Mouse (Mus musculus): Measurements from ENCODE around the gene Gm19426. TPM values are rescaled to one million over a fixed set of nuclear protein-coding genes. Genes with fewer than 3 reads are reported as not detected.

Gene Gm19426
- total and polyA plus RNA-seq, 2 experiments from 2014 or later: 2.6 to 3.0 TPM

GRCm38 (mm10) chr2:84757026-84757682 is 13.7 kb upstream of the Gm19426 start:
- no peak for ATAC-seq
- no peak for TF ChIP-seq CTCF (IDR thresholded peaks at IDR 0.05; ENCODE audit: low read depth)
- no peaks in the 10 kb centered on the region for H3K27me3 ChIP-seq (ENCODE audit: insufficient read depth, low read length)
- H3K4me2 ChIP-seq (ENCODE audit: low read depth): no peak overlapping the region
- no peaks in the 10 kb centered on the region for H3K9me3 ChIP-seq (ENCODE audit: low read length)
- no peaks in the 10 kb centered on the region for H3K4me1 ChIP-seq (ENCODE audit: insufficient read depth)
- no peak overlapping the region for H3K9ac ChIP-seq
- H3K27ac ChIP-seq (ENCODE audit: low read depth, low read length): no peak overlapping the region
- no peaks in the 10 kb centered on the region for H3K36me3 ChIP-seq (ENCODE audit: insufficient read depth)
- H3K4me3 ChIP-seq (ENCODE audit: low read depth, low read length): no peak overlapping the region
- no peak for DNase-seq
- whole genome bisulfite sequencing: 57% methylated on average over 7 of the region's 7 CpGs

GRCm38 (mm10) chr2:84756245-84756644 is 12.8 kb upstream of the Gm19426 start:
- TF ChIP-seq CTCF (IDR thresholded peaks at IDR 0.05; ENCODE audit: low read depth): no peak
- H3K36me3 ChIP-seq (ENCODE audit: insufficient read depth): no peaks in the 10 kb centered on the region
- H3K27me3 ChIP-seq (ENCODE audit: insufficient read depth, low read length): no peaks in the 10 kb centered on the region
- 89% methylated on average over 5 of the region's 5 CpGs for WGBS
- ATAC-seq (no peak), DNase-seq (no peak)
- no peaks in the 10 kb centered on the region for H3K4me1 ChIP-seq (ENCODE audit: insufficient read depth)
- H3K4me2 ChIP-seq (ENCODE audit: low read depth): no peak overlapping the region
- H3K4me3 ChIP-seq (ENCODE audit: low read depth, low read length): no peak overlapping the region
- no peak overlapping the region for H3K9ac ChIP-seq
- H3K27ac ChIP-seq (ENCODE audit: low read depth, low read length): no peak overlapping the region
- H3K9me3 ChIP-seq (ENCODE audit: low read length): no peaks in the 10 kb centered on the region

- WGBS: 84% methylated on average over 6 of the region's 6 CpGs
- TF ChIP-seq CTCF (IDR thresholded peaks at IDR 0.05; ENCODE audit: low read depth): no peak
- ATAC-seq (no peak; the same call in 1 of the 2 replicates), DNase-seq (no peak)
- H3K4me1 ChIP-seq (ENCODE audit: insufficient read depth): no peaks in the 10 kb centered on the region
- H3K4me3 ChIP-seq (ENCODE audit: low read depth, low read length): no peak overlapping the region
- no peak overlapping the region for H3K4me2 ChIP-seq (ENCODE audit: low read depth)
- H3K9me3 ChIP-seq (ENCODE audit: low read length): no peaks in the 10 kb centered on the region
- H3K9ac ChIP-seq: no peak overlapping the region
- H3K27me3 ChIP-seq (ENCODE audit: insufficient read depth, low read length): no peaks in the 10 kb centered on the region
- H3K27ac ChIP-seq (ENCODE audit: low read depth, low read length): no peak overlapping the region
- H3K36me3 ChIP-seq (ENCODE audit: insufficient read depth): no peaks in the 10 kb centered on the region
Measured at GRCm38 (mm10) chr2:84750115-84750514, 6.7 kb upstream of the Gm19426 start.

- Histone ChIP-seq H3K9me3 (ENCODE audit: low read length) (no peaks in the 10 kb centered on the region), H3K4me2 (ENCODE audit: low read depth) (peak overlapping the region; percentile 92), H3K27ac (ENCODE audit: low read depth, low read length) (peak overlapping the region; percentile 71), H3K4me3 (ENCODE audit: low read depth, low read length) (peak overlapping the region; percentile 94), H3K9ac (peak overlapping the region; percentile 91), H3K27me3 (ENCODE audit: insufficient read depth, low read length) (no peaks in the 10 kb centered on the region), H3K36me3 (ENCODE audit: insufficient read depth) (no peaks in the 10 kb centered on the region), H3K4me1 (ENCODE audit: insufficient read depth) (peaks cover 15% of the 10 kb centered on the region)
- no peak for TF ChIP-seq CTCF (IDR thresholded peaks at IDR 0.05; ENCODE audit: low read depth)
- DNase-seq: no peak
- WGBS: 2% methylated on average over 10 of the region's 10 CpGs
- peak; percentile 13 for ATAC-seq
Measured at GRCm38 (mm10) chr2:84744126-84744525, 671 bp upstream of the Gm19426 start.

GRCm38 (mm10) chr2:84742451-84743283 is 788 bp downstream of the Gm19426 start:
- ATAC-seq (peak; percentile 59), DNase-seq (peak; percentile 73)
- TF ChIP-seq CTCF (IDR thresholded peaks at IDR 0.05; ENCODE audit: low read depth): no peak
- Histone ChIP-seq H3K4me2 (ENCODE audit: low read depth) (peak overlapping the region; percentile 92), H3K4me3 (ENCODE audit: low read depth, low read length) (peak overlapping the region; percentile 94), H3K27me3 (ENCODE audit: insufficient read depth, low read length) (no peaks in the 10 kb centered on the region), H3K9me3 (ENCODE audit: low read length) (no peaks in the 10 kb centered on the region), H3K4me1 (ENCODE audit: insufficient read depth) (peaks cover 22% of the 10 kb centered on the region), H3K36me3 (ENCODE audit: insufficient read depth) (no peaks in the 10 kb centered on the region), H3K9ac (peak overlapping the region; percentile 91), H3K27ac (ENCODE audit: low read depth, low read length) (peak overlapping the region; percentile 96)
- WGBS: 1% methylated on average over 24 of the region's 26 CpGs

- H3K27me3 ChIP-seq (ENCODE audit: insufficient read depth, low read length): no peaks in the 10 kb centered on the region
- H3K4me1 ChIP-seq (ENCODE audit: insufficient read depth): peaks cover 28% of the 10 kb centered on the region
- ATAC-seq: no peak
- peak overlapping the region; percentile 91 for H3K9ac ChIP-seq
- no peak for DNase-seq
- peak overlapping the region; percentile 94 for H3K4me3 ChIP-seq (ENCODE audit: low read depth, low read length)
- peak overlapping the region; percentile 96 for H3K27ac ChIP-seq (ENCODE audit: low read depth, low read length)
- H3K4me2 ChIP-seq (ENCODE audit: low read depth): peak overlapping the region; percentile 92
- no peaks in the 10 kb centered on the region for H3K36me3 ChIP-seq (ENCODE audit: insufficient read depth)
- TF ChIP-seq CTCF (IDR thresholded peaks at IDR 0.05; ENCODE audit: low read depth): no peak
- H3K9me3 ChIP-seq (ENCODE audit: low read length): no peaks in the 10 kb centered on the region
- WGBS: 2% methylated on average over 5 of the region's 5 CpGs
Measured at GRCm38 (mm10) chr2:84741841-84742450, 1.5 kb downstream of the Gm19426 start.
